16 mouse cellular contexts compared by ENCODE assay signal in genomic region chr8:120715200-120715599, GRCm38 (mm10). TPM values are rescaled to one million over a fixed set of nuclear protein-coding genes. Genes with fewer than 3 reads are reported as not detected.
A peak's percentile ranks its signal among the peaks of the same experiment; 100 is the strongest.
DNase-seq lines count a peak whose midpoint lies in the region; ATAC-seq and TF ChIP-seq lines count a peak whose summit lies in the region.
"Had no signal": no experiment of that assay in that cellular context is flagged by ENCODE, and none has a peak within 500 bp of the region (broad histone marks: within the 10 kb centered on the region; RNA-seq: fewer than 3 reads in every experiment).

No protein-coding gene starts in this region.

- TF ChIP-seq POLR2A in bone marrow, adult 2 months (IDR thresholded peaks at IDR 0.05; ENCODE audit: borderline replicate concordance, control insufficient read depth, low read depth, low read length), result no peak

- no peaks in the 10 kb centered on the region for H3K27me3 ChIP-seq in kidney, embryonic 15.5 days
- H3K27me3 ChIP-seq in forebrain, postnatal 0 days (ENCODE audit: insufficient read depth, low read length), result no peaks in the 10 kb centered on the region
- H3K27me3 ChIP-seq: limb, embryonic 15.5 days; neural tube, embryonic 15.5 days had no signal

- H3K4me2 ChIP-seq in kidney, embryonic 15.5 days, result no peak overlapping the region
- H3K4me2 ChIP-seq in forebrain, postnatal 0 days (ENCODE audit: low read depth), result no peak overlapping the region
- H3K4me2 ChIP-seq: limb, embryonic 15.5 days; neural tube, embryonic 15.5 days had no signal

- no peaks in the 10 kb centered on the region for H3K36me3 ChIP-seq in kidney, embryonic 15.5 days
- H3K36me3 ChIP-seq in forebrain, postnatal 0 days (ENCODE audit: insufficient read depth), result no peaks in the 10 kb centered on the region
- H3K36me3 ChIP-seq: G1E; limb, embryonic 15.5 days; neural tube, embryonic 15.5 days had no signal

- no peak for ATAC-seq in kidney, embryonic 15.5 days (replicated peaks; ENCODE audit: low FRiP score)
- peak; percentile 54 for ATAC-seq in megakaryocyte progenitor cell, adult 5-6 weeks (replicated peaks; ENCODE audit: poor library complexity)
- no peak for ATAC-seq in forebrain, postnatal 0 days
- ATAC-seq: midbrain, embryonic 16.5 days had no signal

- 58% methylated on average over 6 of the region's 6 CpGs for WGBS in kidney, embryonic 15.5 days
- 20% methylated on average over 6 of the region's 6 CpGs for WGBS in bone marrow, adult 2 months
- WGBS in forebrain, postnatal 0 days, result 76% methylated on average over 6 of the region's 6 CpGs

- DNase-seq in kidney, postnatal 10 days, result no peak
- DNase-seq in CD4-positive helper T cell, adult 2 months (ENCODE audit: low read depth, low spot score), result peak; percentile 50
- DNase-seq in layer of hippocampus, postnatal 14 days (ENCODE audit: low spot score in 2 of 2), result no peak
- DNase-seq in forebrain, postnatal 0 days, result no peak
- DNase-seq: adrenal gland, postnatal 25 days; cerebellum, adult 11-12 months; embryo, embryonic 11 days; kidney, postnatal 4 days had no signal

- peaks cover 17% of the 10 kb centered on the region for H3K4me1 ChIP-seq in kidney, embryonic 15.5 days
- H3K4me1 ChIP-seq in bone marrow, adult 2 months (ENCODE audit: control insufficient read depth, insufficient read depth, low read length), result peaks cover 3% of the 10 kb centered on the region
- H3K4me1 ChIP-seq in forebrain, postnatal 0 days (ENCODE audit: insufficient read depth), result no peaks in the 10 kb centered on the region
- H3K4me1 ChIP-seq: limb, embryonic 15.5 days; neural tube, embryonic 15.5 days had no signal

- no peak overlapping the region for H3K4me3 ChIP-seq in kidney, embryonic 15.5 days (replicated peaks)
- no peak overlapping the region for H3K4me3 ChIP-seq in bone marrow, adult 2 months (replicated peaks; ENCODE audit: control insufficient read depth, low read depth, low read length)
- no peak overlapping the region for H3K4me3 ChIP-seq in forebrain, postnatal 0 days (ENCODE audit: low read depth, low read length)
- H3K4me3 ChIP-seq: left cerebral cortex, adult 2 months; limb, embryonic 15.5 days; neural tube, embryonic 15.5 days had no signal

- H3K9ac ChIP-seq in kidney, embryonic 15.5 days, result no peak overlapping the region
- H3K9ac ChIP-seq in forebrain, postnatal 0 days, result no peak overlapping the region
- H3K9ac ChIP-seq: limb, embryonic 15.5 days; neural tube, embryonic 15.5 days had no signal

- no peak for TF ChIP-seq CTCF in bone marrow, adult 2 months (IDR thresholded peaks at IDR 0.05; ENCODE audit: control insufficient read depth, insufficient read depth, low read length)
- TF ChIP-seq CTCF in forebrain, postnatal 0 days (IDR thresholded peaks at IDR 0.05; ENCODE audit: low read depth), result no peak

- peak overlapping the region; percentile 47 for H3K27ac ChIP-seq in kidney, embryonic 15.5 days
- H3K27ac ChIP-seq in bone marrow, adult 2 months (ENCODE audit: control insufficient read depth, insufficient read depth, low read depth, low read length, poor library complexity), result peak overlapping the region; percentile 52; the same call in 1 of the 2 replicates
- no peak overlapping the region for H3K27ac ChIP-seq in forebrain, postnatal 0 days (ENCODE audit: low read depth, low read length)
- H3K27ac ChIP-seq: left cerebral cortex, adult 2 months; limb, embryonic 15.5 days; neural tube, embryonic 15.5 days had no signal

- no peaks in the 10 kb centered on the region for H3K9me3 ChIP-seq in kidney, embryonic 15.5 days (replicated peaks)
- H3K9me3 ChIP-seq in forebrain, postnatal 0 days (ENCODE audit: low read length), result no peaks in the 10 kb centered on the region
- H3K9me3 ChIP-seq: limb, embryonic 15.5 days; neural tube, embryonic 15.5 days had no signal

RNA-seq across cellular contexts. Expression of gene Irf8, which starts 21.0 kb away (rescaled TPM):
- polyA plus RNA-seq in kidney, embryonic 15.5 days (2015; fragmentation: Nextera tagmentation; extraction: Ambion mirVana), result 9.6 and 11.5 TPM in 2 replicates
- 32.8 and 80.9 TPM in 2 replicates for polyA plus RNA-seq in bone marrow, adult 2 months (2011; ENCODE audit: insufficient read depth, insufficient read length, low replicate concordance, missing spikeins)
- total RNA-seq in megakaryocyte progenitor cell, adult 5-6 weeks (2015), result 80.9 and 119 TPM in 2 replicates
- total RNA-seq in megakaryocyte progenitor cell, adult 5-6 weeks (2017), result 154 and 205 TPM in 2 replicates
- 1 to 10 TPM; 3.3 to 5.1 TPM for total RNA-seq in layer of hippocampus, postnatal 14 days (2021)
- 2.8 and 3.3 TPM in 2 replicates for total RNA-seq in forebrain, postnatal 0 days (2014; rRNA removed)
- 4.6 and 5.8 TPM in 2 replicates for polyA plus RNA-seq in forebrain, postnatal 0 days (2015; fragmentation: Nextera tagmentation; extraction: Ambion mirVana)

RNA-seq across cellular contexts. Expression of gene Emc8, which starts 46.8 kb away (rescaled TPM):
- 250 and 266 TPM in 2 replicates for polyA plus RNA-seq in kidney, embryonic 15.5 days (2015; fragmentation: Nextera tagmentation; extraction: Ambion mirVana)
- 28.5 and 66.3 TPM in 2 replicates for polyA plus RNA-seq in bone marrow, adult 2 months (2011; ENCODE audit: insufficient read depth, insufficient read length, low replicate concordance, missing spikeins)
- total RNA-seq in megakaryocyte progenitor cell, adult 5-6 weeks (2015), result 63.9 and 66.1 TPM in 2 replicates
- 56.3 and 61.1 TPM in 2 replicates for total RNA-seq in megakaryocyte progenitor cell, adult 5-6 weeks (2017)
- total RNA-seq in layer of hippocampus, postnatal 14 days (2021), result 10 to 100 TPM; 66.7 to 82.0 TPM
- 29.1 and 43.7 TPM in 2 replicates for total RNA-seq in forebrain, postnatal 0 days (2014; rRNA removed)
- polyA plus RNA-seq in forebrain, postnatal 0 days (2015; fragmentation: Nextera tagmentation; extraction: Ambion mirVana), result 104 and 113 TPM in 2 replicates

RNA-seq across cellular contexts. Expression of gene Cox4i1, which starts 47.2 kb away (rescaled TPM):
- polyA plus RNA-seq in kidney, embryonic 15.5 days (2015; fragmentation: Nextera tagmentation; extraction: Ambion mirVana), result 1,138 and 1,220 TPM in 2 replicates
- polyA plus RNA-seq in bone marrow, adult 2 months (2011; ENCODE audit: insufficient read depth, insufficient read length, low replicate concordance, missing spikeins), result 413 and 448 TPM in 2 replicates
- 731 and 787 TPM in 2 replicates for total RNA-seq in megakaryocyte progenitor cell, adult 5-6 weeks (2015)
- total RNA-seq in megakaryocyte progenitor cell, adult 5-6 weeks (2017), result 392 and 475 TPM in 2 replicates
- 1,000 to 10,000 TPM; 1,108 to 1,116 TPM for total RNA-seq in layer of hippocampus, postnatal 14 days (2021)
- total RNA-seq in forebrain, postnatal 0 days (2014; rRNA removed), result 436 and 703 TPM in 2 replicates
- 1,351 and 1,499 TPM in 2 replicates for polyA plus RNA-seq in forebrain, postnatal 0 days (2015; fragmentation: Nextera tagmentation; extraction: Ambion mirVana)

RNA-seq across cellular contexts. Expression of gene Gm27021, which starts 47.3 kb away (rescaled TPM):
- polyA plus RNA-seq in kidney, embryonic 15.5 days (2015; fragmentation: Nextera tagmentation; extraction: Ambion mirVana), result 2.8 and 3.0 TPM in 2 replicates
- polyA plus RNA-seq in bone marrow, adult 2 months (2011; ENCODE audit: insufficient read depth, insufficient read length, low replicate concordance, missing spikeins), result not detected in 2 replicates
- total RNA-seq in megakaryocyte progenitor cell, adult 5-6 weeks (2015), result not detected in 2 replicates
- total RNA-seq in megakaryocyte progenitor cell, adult 5-6 weeks (2017), result not detected in 2 replicates
- 1 to 10 TPM in 1 of 2 experiments, under 1 TPM in 1; 0.55 to 1.2 TPM for total RNA-seq in layer of hippocampus, postnatal 14 days (2021)
- total RNA-seq in forebrain, postnatal 0 days (2014; rRNA removed), result 7.0 and 9.2 TPM in 2 replicates
- polyA plus RNA-seq in forebrain, postnatal 0 days (2015; fragmentation: Nextera tagmentation; extraction: Ambion mirVana), result 12.4 and 14.8 TPM in 2 replicates
- total RNA-seq: adrenal gland, postnatal 25 days; G1E had no signal

Comparison
In these comparisons a context has a peak if more than half of its experiments do, and no peak if none do; other contexts are left out.
1. RNA of gene Irf8, which starts 21.0 kb away (total RNA-seq): 80.9 to 205 TPM in megakaryocyte progenitor cell, adult 5-6 weeks; 3.3 to 5.1 TPM in layer of hippocampus, postnatal 14 days and 2.8 to 3.3 TPM in forebrain, postnatal 0 days; every median in the first group is over 10 times any median in the second.